Mouse (Mus musculus) midbrain, embryonic 12.5 days (tissue): Measurements from ENCODE around the gene Fam160a1. TPM values are rescaled to one million over a fixed set of nuclear protein-coding genes. Genes with fewer than 3 reads are reported as not detected.

Experiments
- ATAC-seq: fragments of 200-750 bp; cut with Nextera tagmentation; 2 replicates; pipeline ENCODE4 v1.8.0; 2017; ENCODE audit warnings: low read depth, moderate TSS enrichment, moderate library complexity; ENCODE audit not compliant: low FRiP score
- H3K27ac ChIP-seq: fragments of 300-500 bp; sonication (generic); replicated peaks from 2 replicates; pipeline ENCODE4 v1.5.1; 2016; ENCODE audit warnings: mild to moderate bottlenecking
- H3K27me3 ChIP-seq: fragments of 300-500 bp; sonication (generic); 2 replicates; pipeline ENCODE4 v1.6.1; 2016; ENCODE audit warnings: mild to moderate bottlenecking
- H3K36me3 ChIP-seq: fragments of 300-500 bp; sonication (generic); 2 replicates; pipeline ENCODE4 v1.6.1; 2016
- H3K4me1 ChIP-seq: fragments of 300-500 bp; sonication (generic); 2 replicates; pipeline ENCODE4 v1.6.1; 2016
- H3K4me2 ChIP-seq: fragments of 300-500 bp; sonication (generic); replicated peaks from 2 replicates; pipeline ENCODE4 v1.6.1; 2016; ENCODE audit warnings: mild to moderate bottlenecking, moderate library complexity
- H3K4me3 ChIP-seq: fragments of 300-500 bp; sonication (generic); 2 replicates; pipeline ENCODE4 v1.5.1; 2016; ENCODE audit warnings: mild to moderate bottlenecking
- H3K9ac ChIP-seq: fragments of 300-500 bp; sonication (generic); replicated peaks from 2 replicates; pipeline ENCODE4 v1.6.1; 2016; ENCODE audit warnings: mild to moderate bottlenecking, moderate library complexity
- H3K9me3 ChIP-seq: fragments of 300-500 bp; sonication (generic); 2 replicates; pipeline ENCODE4 v1.6.1; 2016; ENCODE audit warnings: mild to moderate bottlenecking
- WGBS: fragments of 180-500 bp; shearing (Covaris S2); methylation state at CpG from one replicate; pipeline ENCODE4 v1.1.7; 2016; 5-methylcytosine and 5-hydroxymethylcytosine counted together
- polyA plus RNA-seq: library from polyadenylated mRNA; unstranded; fragments of >200 nt; fragmentation: Nextera tagmentation; extraction: Ambion mirVana; gene quantifications from 2 replicates; pipeline ENCODE4 v1.2.1, GENCODE M21; 2016

Gene Fam160a1
- polyA plus RNA-seq, 1 experiment from 2014 or later: 0.28 TPM

DNA sequence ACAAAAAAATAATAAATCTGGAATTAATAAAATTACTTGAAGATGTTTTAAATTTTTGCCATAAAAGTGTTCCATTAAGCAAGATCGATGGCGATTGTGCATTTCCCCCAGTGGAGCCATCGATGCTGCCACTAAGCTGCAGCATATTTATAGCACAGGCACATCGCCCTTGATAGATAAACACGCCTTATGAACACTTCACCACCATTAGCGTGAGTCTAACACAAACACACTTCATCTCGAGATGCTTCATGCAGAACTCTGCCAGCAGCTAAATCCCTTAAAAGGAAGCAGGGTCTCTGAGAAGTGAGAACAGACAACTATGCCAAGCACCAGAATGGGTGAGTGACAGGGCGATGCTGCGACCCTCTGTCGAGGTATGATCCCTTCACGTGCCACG, 150.4 kb downstream of the Fam160a1 start:
- Histone ChIP-seq H3K4me3 (no peak overlapping the region), H3K27me3 (no peaks in the 10 kb centered on the region), H3K9me3 (no peaks in the 10 kb centered on the region), H3K36me3 (no peaks in the 10 kb centered on the region), H3K27ac (no peak overlapping the region), H3K4me1 (no peaks in the 10 kb centered on the region), H3K9ac (no peak overlapping the region), H3K4me2 (no peak overlapping the region)
- no peak for ATAC-seq
- WGBS: 89% methylated on average over 12 of the region's 12 CpGs

DNA sequence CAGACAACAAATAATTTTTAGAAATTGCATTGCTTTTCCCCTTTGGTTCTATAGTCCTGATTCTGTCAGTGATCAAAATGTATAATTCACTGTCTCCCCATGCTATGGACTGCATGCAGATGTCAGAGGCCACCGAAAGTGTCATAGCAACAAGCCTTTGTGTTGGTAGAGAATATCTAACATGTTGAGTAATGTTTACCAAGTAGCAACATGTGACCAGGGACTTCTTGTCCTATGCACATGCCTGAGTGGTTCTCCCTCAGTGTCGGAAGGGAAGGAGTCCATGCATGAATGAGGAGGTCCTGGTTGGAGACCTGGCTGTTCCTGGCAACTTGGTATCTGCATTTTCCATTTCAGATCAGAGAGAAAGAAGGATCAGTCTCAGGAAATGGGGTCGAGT, 150.9 kb downstream of the Fam160a1 start:
- H3K9ac ChIP-seq: no peak overlapping the region
- H3K4me3 ChIP-seq: no peak overlapping the region
- H3K9me3 ChIP-seq: no peaks in the 10 kb centered on the region
- ATAC-seq: no peak
- no peaks in the 10 kb centered on the region for H3K4me1 ChIP-seq
- no peaks in the 10 kb centered on the region for H3K27me3 ChIP-seq
- H3K36me3 ChIP-seq: no peaks in the 10 kb centered on the region
- H3K27ac ChIP-seq: no peak overlapping the region
- WGBS: 68% methylated on average over 3 of the region's 3 CpGs
- no peak overlapping the region for H3K4me2 ChIP-seq

DNA sequence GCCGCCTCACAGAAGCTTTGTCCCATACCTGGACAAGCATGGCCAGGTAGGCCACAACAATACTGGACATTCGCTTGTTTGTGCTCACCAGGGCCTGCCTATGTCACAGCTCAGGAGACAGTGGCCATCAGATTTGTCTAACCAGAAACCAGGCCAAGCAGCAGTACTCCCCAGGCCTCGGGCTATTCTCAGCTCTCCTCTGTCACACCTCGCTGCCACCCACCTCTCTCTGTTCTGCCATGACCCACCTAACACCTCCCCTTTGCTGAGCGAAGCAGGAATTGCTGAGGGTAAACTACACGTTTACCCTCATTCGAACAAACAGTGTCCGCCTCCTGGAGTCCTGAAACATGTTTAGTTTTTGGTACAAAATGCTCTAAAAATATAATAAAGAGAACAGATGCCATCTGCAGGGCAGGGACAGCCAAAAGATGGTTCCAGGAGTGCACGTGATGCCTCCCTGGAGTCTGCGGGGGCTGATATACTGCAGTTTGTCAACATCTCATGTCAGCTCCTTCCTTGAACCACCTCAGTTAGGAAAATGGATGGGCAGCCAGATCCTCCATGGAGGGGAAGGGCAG, 152.4 kb downstream of the Fam160a1 start:
- H3K27ac ChIP-seq: no peak overlapping the region
- no peak for ATAC-seq
- H3K36me3 ChIP-seq: no peaks in the 10 kb centered on the region
- H3K9ac ChIP-seq: no peak overlapping the region
- 87% methylated on average over 10 of the region's 10 CpGs for WGBS
- no peaks in the 10 kb centered on the region for H3K9me3 ChIP-seq
- H3K4me3 ChIP-seq: no peak overlapping the region
- no peak overlapping the region for H3K4me2 ChIP-seq
- no peaks in the 10 kb centered on the region for H3K27me3 ChIP-seq
- no peaks in the 10 kb centered on the region for H3K4me1 ChIP-seq

DNA sequence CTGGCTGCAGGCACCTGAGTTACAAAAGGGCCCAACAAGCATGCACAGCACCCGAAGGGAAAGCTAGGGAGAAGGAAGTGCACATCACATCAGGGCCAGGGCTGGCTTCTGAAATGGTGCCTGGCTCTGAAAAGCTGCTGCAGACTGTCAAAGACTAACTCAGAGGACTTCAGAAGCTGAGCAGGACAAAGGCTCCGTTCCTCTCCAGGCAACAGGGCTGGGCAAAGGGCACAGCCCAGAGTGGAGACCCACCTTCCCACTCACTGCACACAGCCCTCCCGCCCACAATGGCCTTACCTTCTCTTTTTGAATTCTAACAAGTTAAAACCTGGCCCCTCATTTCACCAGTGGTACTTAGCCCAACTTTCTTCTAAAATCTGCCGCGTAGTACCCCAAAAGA, 153.3 kb downstream of the Fam160a1 start:
- Histone ChIP-seq H3K9me3 (no peaks in the 10 kb centered on the region), H3K4me2 (no peak overlapping the region), H3K36me3 (no peaks in the 10 kb centered on the region), H3K27me3 (no peaks in the 10 kb centered on the region), H3K27ac (no peak overlapping the region), H3K9ac (no peak overlapping the region), H3K4me1 (no peaks in the 10 kb centered on the region), H3K4me3 (no peak overlapping the region)
- no peak for ATAC-seq
- 80% methylated on average over 5 of the region's 5 CpGs for WGBS

DNA sequence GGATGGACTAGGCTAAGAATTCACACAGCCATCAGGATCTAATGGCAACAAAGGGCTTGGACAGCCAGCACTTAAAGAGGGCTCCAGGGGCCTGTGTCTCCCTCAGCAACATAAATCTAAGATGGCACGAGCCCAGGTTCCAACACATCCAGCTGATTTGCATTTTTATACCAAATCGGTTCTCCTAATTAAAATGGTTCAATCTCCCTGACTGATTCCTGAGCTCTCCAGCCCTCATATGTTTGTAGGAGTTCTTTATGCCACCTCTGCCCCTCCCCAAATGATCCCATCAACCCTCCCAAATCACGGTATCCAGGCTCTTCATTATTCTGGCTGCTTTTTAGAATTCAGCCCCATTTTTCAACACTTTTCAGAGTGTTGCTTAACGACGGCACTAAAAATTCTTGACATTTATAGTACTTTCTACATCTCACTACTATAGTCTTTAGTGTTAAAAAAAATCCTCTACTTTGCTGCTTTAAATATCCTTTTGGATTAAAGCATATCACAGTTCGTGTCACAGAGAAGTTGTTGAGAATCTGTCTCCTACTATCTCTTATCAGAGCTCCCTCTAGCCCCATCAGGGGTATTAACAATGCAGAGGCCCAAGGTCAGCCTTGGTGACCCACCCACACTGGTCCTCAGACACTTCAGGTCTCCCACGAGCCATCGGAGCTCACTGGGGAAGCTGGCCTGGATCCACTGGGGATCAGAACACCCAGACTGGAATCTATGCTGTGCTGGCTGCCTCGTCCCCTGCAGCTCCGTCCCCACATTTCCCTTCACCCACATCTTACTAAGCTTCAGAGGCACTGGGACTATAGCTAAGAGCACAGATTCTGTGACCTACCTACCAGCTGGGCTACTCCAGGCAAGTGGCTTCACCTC, 154.9 kb downstream of the Fam160a1 start:
- H3K4me1 ChIP-seq: no peaks in the 10 kb centered on the region
- WGBS: 86% methylated on average over 10 of the region's 10 CpGs
- no peak for ATAC-seq

DNA sequence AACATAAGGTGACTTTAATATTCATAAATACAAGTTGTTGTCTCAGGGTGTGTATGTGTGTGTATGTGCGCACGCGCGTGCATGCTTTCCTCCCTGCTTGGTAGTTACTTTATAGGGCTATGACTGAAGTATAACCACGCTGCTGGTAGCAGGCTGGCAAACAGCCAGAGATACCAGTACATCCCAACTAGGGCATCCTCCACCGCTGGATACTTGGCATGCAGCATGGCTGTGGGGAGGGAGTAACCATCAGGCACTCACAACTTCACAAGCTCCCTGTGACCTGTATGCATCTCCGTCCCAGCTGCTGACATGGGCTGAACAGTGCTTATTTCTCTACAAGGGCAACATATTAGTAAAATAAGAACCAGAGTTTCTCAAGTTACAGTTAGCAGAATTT, 157.4 kb downstream of the Fam160a1 start:
- WGBS: 90% methylated on average over 7 of the region's 7 CpGs
- Histone ChIP-seq H3K36me3 (no peaks in the 10 kb centered on the region), H3K4me2 (no peak overlapping the region), H3K9me3 (no peaks in the 10 kb centered on the region), H3K9ac (no peak overlapping the region), H3K4me1 (no peaks in the 10 kb centered on the region), H3K4me3 (no peak overlapping the region), H3K27me3 (no peaks in the 10 kb centered on the region), H3K27ac (no peak overlapping the region)
- ATAC-seq: no peak

More for the DNA sequence above, 154.9 kb downstream of the Fam160a1 start:
- Histone ChIP-seq H3K9ac (no peak overlapping the region), H3K4me3 (no peak overlapping the region), H3K4me2 (no peak overlapping the region), H3K27me3 (no peaks in the 10 kb centered on the region), H3K36me3 (no peaks in the 10 kb centered on the region), H3K9me3 (no peaks in the 10 kb centered on the region), H3K27ac (no peak overlapping the region)

DNA sequence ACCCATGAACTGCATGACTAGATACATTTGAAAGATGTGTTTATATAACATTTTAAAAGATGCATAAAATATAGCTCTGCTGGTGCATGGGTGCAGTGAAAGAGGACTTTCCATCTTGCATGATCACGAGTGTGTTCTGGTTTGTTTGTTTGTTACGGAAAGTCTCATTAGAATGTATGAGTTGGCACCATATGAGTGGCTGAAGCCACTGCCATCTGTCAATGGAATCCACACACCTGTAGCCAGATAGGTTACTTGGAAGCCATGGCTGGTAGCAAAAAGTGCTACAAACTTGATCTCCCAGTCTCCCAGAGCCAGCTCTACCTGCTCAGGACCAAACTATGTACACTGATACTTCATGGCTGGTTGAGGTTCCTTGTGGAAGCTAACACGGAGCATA, 161.6 kb downstream of the Fam160a1 start:
- H3K9me3 ChIP-seq: no peaks in the 10 kb centered on the region
- H3K27me3 ChIP-seq: no peaks in the 10 kb centered on the region
- H3K36me3 ChIP-seq: 0 out of 2 replicates have a peak, but pooled peaks cover 8% of the 10 kb centered on the region
- H3K4me3 ChIP-seq: no peak overlapping the region
- H3K4me2 ChIP-seq: no peak overlapping the region
- 92% methylated on average over 3 of the region's 3 CpGs for WGBS
- no peak overlapping the region for H3K27ac ChIP-seq
- no peak overlapping the region for H3K9ac ChIP-seq
- no peaks in the 10 kb centered on the region for H3K4me1 ChIP-seq
- no peak for ATAC-seq

DNA sequence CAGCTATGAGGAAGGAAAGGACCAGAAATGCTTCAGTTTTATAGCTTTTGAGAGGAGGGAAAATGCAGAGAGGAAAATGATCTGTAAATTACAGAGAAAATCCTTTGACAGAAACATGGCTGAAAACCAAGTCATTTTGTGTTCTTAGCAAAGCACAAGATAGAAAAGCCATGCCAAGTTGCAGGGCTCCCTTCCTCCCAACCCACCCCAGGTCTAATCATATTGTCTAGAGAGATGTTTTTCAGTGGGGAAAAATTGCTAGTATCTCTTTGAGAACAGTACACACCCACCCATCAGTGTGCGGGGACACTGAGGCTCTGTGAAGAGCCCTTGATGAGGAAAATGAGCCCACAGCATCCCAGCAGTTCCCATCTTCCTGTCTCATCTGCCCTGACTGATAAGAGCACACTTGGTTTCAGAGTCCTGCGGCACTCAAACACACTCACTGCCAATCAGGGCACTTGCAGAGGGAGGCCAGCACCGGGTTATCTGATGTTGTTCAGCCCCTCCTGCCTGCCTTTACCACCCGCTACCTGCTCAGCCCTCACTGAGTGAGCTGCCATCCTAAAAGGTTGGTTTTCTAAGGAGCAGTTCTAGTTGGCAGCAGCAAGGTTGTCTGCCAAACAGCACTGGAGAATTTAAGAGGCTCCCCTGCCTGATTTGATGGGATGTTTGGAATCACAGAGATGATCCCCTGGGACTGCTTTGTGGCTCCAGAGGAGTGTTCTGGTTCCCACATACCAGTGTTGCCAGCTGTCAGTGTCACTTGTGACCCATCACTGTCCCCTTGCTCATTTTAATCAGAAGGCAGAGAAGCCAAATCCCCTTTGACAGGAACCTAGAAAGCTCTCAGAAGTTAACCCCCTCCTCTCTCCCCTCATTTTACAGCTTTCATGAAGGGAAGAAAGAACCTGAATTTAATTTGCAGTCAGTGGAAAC, 164.1 kb downstream of the Fam160a1 start:
- no peaks in the 10 kb centered on the region for H3K9me3 ChIP-seq
- no peak overlapping the region for H3K4me3 ChIP-seq
- no peak overlapping the region for H3K4me2 ChIP-seq
- 0 out of 2 replicates have a peak, but pooled peaks cover 8% of the 10 kb centered on the region for H3K36me3 ChIP-seq
- no peaks in the 10 kb centered on the region for H3K4me1 ChIP-seq
- WGBS: 81% methylated on average over 4 of the region's 4 CpGs
- no peak for ATAC-seq
- no peaks in the 10 kb centered on the region for H3K27me3 ChIP-seq
- H3K9ac ChIP-seq: no peak overlapping the region
- no peak overlapping the region for H3K27ac ChIP-seq

- Histone ChIP-seq H3K27me3 (no peaks in the 10 kb centered on the region), H3K4me1 (peaks cover 3% of the 10 kb centered on the region; the same call in 1 of the 2 replicates), H3K9ac (no peak overlapping the region), H3K36me3 (0 out of 2 replicates have a peak, but pooled peaks cover 8% of the 10 kb centered on the region), H3K4me3 (no peak overlapping the region), H3K9me3 (no peaks in the 10 kb centered on the region), H3K4me2 (no peak overlapping the region), H3K27ac (no peak overlapping the region)
- ATAC-seq: no peak
- 93% methylated on average over 4 of the region's 4 CpGs for WGBS
Measured at GRCm38 (mm10) chr3:85649176-85649575, 167.9 kb downstream of the Fam160a1 start.

- H3K4me2 ChIP-seq: no peak overlapping the region
- H3K4me3 ChIP-seq: no peak overlapping the region
- no peak for ATAC-seq
- H3K27ac ChIP-seq: no peak overlapping the region
- no peaks in the 10 kb centered on the region for H3K27me3 ChIP-seq
- no peaks in the 10 kb centered on the region for H3K36me3 ChIP-seq
- WGBS: 90% methylated on average over 7 of the region's 7 CpGs
- H3K4me1 ChIP-seq: peaks cover 3% of the 10 kb centered on the region; the same call in 1 of the 2 replicates
- no peak overlapping the region for H3K9ac ChIP-seq
- no peaks in the 10 kb centered on the region for H3K9me3 ChIP-seq
Measured at GRCm38 (mm10) chr3:85645517-85646004, 171.5 kb downstream of the Fam160a1 start.

GRCm38 (mm10) chr3:85644814-85645213, 172.3 kb downstream of the Fam160a1 start:
- no peak overlapping the region for H3K27ac ChIP-seq
- no peak overlapping the region for H3K4me2 ChIP-seq
- no peak overlapping the region for H3K9ac ChIP-seq
- H3K27me3 ChIP-seq: no peaks in the 10 kb centered on the region
- H3K9me3 ChIP-seq: no peaks in the 10 kb centered on the region
- H3K4me3 ChIP-seq: no peak overlapping the region
- WGBS: 95% methylated on average over 3 of the region's 3 CpGs
- H3K36me3 ChIP-seq: no peaks in the 10 kb centered on the region
- peaks cover 3% of the 10 kb centered on the region; the same call in 1 of the 2 replicates for H3K4me1 ChIP-seq
- ATAC-seq: no peak
